In the genomic region with DNA sequence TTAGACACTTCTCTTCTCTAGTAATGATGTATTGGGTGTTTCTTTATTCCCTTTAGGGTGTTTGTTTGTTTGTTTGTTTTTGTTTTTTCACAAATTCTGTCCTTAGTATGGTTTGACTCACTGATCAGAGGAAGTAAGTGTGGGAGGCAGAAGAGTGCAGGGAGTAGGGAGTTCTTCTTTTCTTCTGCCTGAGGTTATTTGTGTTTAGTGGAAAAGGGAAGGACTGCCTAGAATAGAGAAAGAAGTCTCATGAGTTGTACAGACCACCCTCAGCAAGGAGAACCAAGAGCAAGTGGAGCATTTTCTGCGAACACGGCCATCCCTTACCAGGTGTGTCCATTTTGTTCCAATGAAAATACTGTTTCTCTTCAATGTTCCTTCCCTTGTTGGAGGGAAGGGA, we compare ENCODE assay signal across 27 mouse cellular contexts.
DNase-seq lines count a peak whose midpoint lies in the region; ATAC-seq and TF ChIP-seq lines count a peak whose summit lies in the region.
"Had no signal": no experiment of that assay in that cellular context is flagged by ENCODE, and none has a peak within 500 bp of the region (broad histone marks: within the 10 kb centered on the region; RNA-seq: fewer than 3 reads in every experiment).

No protein-coding gene starts in this region.

- no peak overlapping the region for H3K4me3 ChIP-seq in left cerebral cortex, adult 2 months
- H3K4me3 ChIP-seq: embryonic facial prominence, embryonic 10.5 days; forebrain, embryonic 12.5 days; heart, embryonic 15.5 days; limb, embryonic 13.5 days; myocyte had no signal

- no peaks in the 10 kb centered on the region for H3K36me3 ChIP-seq in splenic B cell, adult 2 months (ENCODE audit: control insufficient read depth, insufficient read depth, low read length, poor library complexity, severe bottlenecking)

- TF ChIP-seq CTCF in left cerebral cortex, adult 2 months (IDR thresholded peaks at IDR 0.05), result no peak

- no peaks in the 10 kb centered on the region for H3K27me3 ChIP-seq in splenic B cell, adult 2 months (ENCODE audit: control insufficient read depth, insufficient read depth, low read length, poor library complexity, severe bottlenecking)
- H3K27me3 ChIP-seq: forebrain, embryonic 12.5 days; heart, embryonic 15.5 days; limb, embryonic 13.5 days had no signal

- ATAC-seq in hematopoietic stem cell, adult 5-6 weeks (replicated peaks in 1 of 2; ENCODE audit: insufficient read depth in 1 of 2, low FRiP score in 2 of 2, low TSS enrichment in 1 of 2, low read depth in 1 of 2, poor library complexity in 2 of 2, severe bottlenecking in 2 of 2), result peak; percentile 27 to 42; a peak in 1 of 4 replicates
- ATAC-seq: activated CD4-positive, CD25-positive, alpha-beta regulatory T cell, adult 4 months; inflammation-experienced regulatory T-cells, adult 6 months had no signal

- DNase-seq in left cerebral cortex, adult 2 months (ENCODE audit: extremely low spot score in 1 of 2, low spot score in 2 of 2), result no peak
- no peak for DNase-seq in left cerebral cortex, adult 9 months (ENCODE audit: low spot score in 2 of 2)
- DNase-seq in thymus, postnatal 14 days, result peak; percentile 14
- no peak for DNase-seq in thymus, postnatal 25 days
- peak; percentile 12 for DNase-seq in splenic B cell, adult 2 months (ENCODE audit: low read depth, low spot score)
- no peak for DNase-seq in adrenal gland, adult 8-10 months
- DNase-seq in gastrocnemius, postnatal 36 days, result no peak
- DNase-seq: adrenal gland, postnatal 14 days; cerebellum, adult 9-11 months; gastrocnemius, postnatal 10 days; heart, postnatal 36 days; kidney, adult 18-20 months; layer of hippocampus, postnatal 36 days; lung, embryonic 14.5 days; lung, postnatal 36 days had no signal

- intact Hi-C loops in left cerebral cortex, adult 2 months (cut with DNase I), result no loop called here
- intact Hi-C loops in gastrocnemius, postnatal 36 days (cut with DNase I), result loop anchor here (10.0 kb wide), 1 partner anchor 587 kb away; no protein-coding TSS in a partner anchor

- H3K27ac ChIP-seq in left cerebral cortex, adult 2 months, result peak overlapping the region; percentile 1; the same call in 1 of the 2 replicates
- H3K27ac ChIP-seq: embryonic facial prominence, embryonic 10.5 days; forebrain, embryonic 12.5 days; heart, embryonic 15.5 days; hindbrain, embryonic 14.5 days; kidney, postnatal 0 days; limb, embryonic 13.5 days; liver, embryonic 14.5 days; stomach, postnatal 0 days had no signal

Comparison
In these comparisons a context has a peak if more than half of its experiments do, and no peak if none do; other contexts are left out.
1. DNase-seq: peak in thymus, postnatal 14 days (single experiment) and splenic B cell, adult 2 months (single experiment); none in left cerebral cortex, adult 2 months (0 of 2), left cerebral cortex, adult 9 months (0 of 2), thymus, postnatal 25 days (single experiment), adrenal gland, adult 8-10 months (single experiment) and gastrocnemius, postnatal 36 days (0 of 2).